Mouse (Mus musculus): ENCODE measurements at regions not wholly inside any gene's neighbourhood (a gene's known extent, or its start where the extent isn't known, plus 50 kb on each side); places are given as distances from the start of the nearest gene placed in this dataset.
"Not testable (repeated sequence)": the region's sequence is repeated elsewhere in the genome, so short reads cannot be mapped to it uniquely, and the experiment has no call there.

DNA sequence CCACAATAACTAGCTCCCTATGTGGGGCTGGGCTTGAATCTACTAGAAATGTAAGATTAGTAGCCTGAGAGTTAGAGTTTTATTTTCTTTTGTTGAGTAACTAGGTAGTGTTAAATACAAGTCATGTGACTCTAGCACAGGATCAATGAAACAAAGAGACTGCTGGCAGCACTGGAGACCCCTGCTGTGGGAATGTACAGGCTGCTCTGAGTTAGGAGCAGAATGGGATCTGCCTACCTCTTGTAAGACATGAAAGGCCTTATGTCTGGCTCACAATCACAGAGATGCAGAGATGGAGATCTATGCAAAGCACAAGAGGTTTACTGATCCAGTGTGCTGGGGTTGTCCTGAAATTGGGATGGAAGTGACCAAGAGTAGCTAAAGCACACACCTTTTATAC lies 193.9 kb upstream of the Kcnmb2 start:
- not testable (repeated sequence) for DNase-seq (ENCODE audit: low read depth)

- DNase-seq (ENCODE audit: low read depth): no peak
Measured at GRCm38 (mm10) chr3:31741289-31741688, 161.0 kb upstream of the Kcnmb2 start.

GRCm38 (mm10) chr3:31755881-31756280 lies 146.4 kb upstream of the Kcnmb2 start:
- DNase-seq (ENCODE audit: low read depth): no peak

DNA sequence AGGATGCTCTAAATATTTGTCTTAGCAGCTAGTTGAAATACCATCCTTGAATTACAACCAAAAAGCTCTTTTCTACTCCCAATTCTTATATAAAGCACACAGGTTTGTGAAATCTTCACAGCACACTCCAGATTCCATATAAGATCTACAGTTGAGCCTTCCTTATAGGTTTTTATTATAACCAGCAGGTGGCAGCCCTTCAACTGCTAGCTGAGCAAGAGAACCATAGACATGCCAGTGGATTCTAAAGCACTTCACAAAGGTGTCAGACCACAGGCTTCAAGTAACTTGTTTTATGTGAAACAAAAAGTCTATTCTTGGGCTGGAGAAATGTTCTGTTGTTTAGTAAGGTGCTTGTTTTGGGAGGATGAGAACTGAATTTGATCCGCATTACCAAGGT lies 133.1 kb upstream of the Kcnmb2 start:
- DNase-seq (ENCODE audit: low read depth): no peak

DNA sequence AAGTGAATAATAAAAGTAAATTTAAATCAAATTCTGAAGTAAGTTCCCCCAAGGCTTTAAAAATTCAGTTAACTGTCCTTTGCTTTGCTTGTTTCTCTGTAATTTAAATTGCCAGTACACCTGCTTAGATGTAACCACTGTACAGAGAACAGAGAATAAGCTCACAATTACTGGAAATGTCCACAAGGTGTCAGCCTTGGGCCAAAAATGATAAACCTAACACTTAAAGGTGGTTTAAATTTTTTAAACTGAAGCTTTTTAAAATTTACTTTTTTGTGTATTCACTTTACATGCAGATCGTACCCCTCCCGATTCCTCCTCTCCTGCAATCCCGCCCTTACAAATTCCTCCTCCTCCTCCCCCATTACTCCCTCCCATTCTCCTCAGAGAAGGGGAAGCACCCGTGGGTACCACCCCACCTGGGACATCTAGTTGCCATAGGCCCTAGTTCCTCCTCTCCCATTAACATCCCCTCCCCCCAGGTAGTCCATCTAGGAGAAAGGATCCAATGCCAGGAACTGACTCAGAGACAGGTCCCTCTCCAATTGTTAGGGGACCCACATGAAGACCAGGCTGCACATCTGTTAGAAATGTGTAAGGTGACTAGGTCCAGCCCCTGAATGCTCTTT lies 111.9 kb upstream of the Kcnmb2 start:
- DNase-seq (ENCODE audit: low read depth): peak; percentile 41

DNA sequence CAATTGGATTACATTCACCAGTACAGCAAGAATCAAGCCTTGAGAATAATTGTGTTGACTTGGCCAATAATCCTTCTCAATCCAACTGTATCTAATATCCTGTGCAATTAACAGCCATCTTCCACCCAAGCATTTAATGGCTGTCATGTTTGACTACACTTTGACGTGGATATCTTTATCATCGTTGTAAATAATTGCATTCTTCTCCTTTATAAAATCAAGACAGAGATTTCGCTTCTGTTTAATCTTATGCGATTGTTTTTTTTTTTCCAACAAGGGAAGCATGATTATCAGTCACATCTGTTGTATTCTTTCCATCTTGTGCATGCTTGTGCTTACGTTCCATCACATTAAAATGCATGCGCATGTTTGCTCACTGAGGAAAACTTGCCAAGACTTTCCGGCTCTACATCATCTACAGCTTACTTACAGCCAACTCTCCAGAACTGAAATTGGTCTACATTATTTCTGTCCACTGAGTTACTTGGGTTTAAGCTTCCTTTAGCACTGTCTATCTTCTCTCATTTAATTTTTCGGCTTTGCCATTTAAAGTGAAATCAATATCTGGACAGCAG lies 108.8 kb upstream of the Kcnmb2 start:
- no peak for DNase-seq (ENCODE audit: low read depth)

GRCm38 (mm10) chr3:31796621-31797020 lies 105.7 kb upstream of the Kcnmb2 start:
- no peak for DNase-seq (ENCODE audit: low read depth)

- DNase-seq (ENCODE audit: low read depth): no peak
Measured at GRCm38 (mm10) chr3:31799192-31799591, 103.1 kb upstream of the Kcnmb2 start.

DNA sequence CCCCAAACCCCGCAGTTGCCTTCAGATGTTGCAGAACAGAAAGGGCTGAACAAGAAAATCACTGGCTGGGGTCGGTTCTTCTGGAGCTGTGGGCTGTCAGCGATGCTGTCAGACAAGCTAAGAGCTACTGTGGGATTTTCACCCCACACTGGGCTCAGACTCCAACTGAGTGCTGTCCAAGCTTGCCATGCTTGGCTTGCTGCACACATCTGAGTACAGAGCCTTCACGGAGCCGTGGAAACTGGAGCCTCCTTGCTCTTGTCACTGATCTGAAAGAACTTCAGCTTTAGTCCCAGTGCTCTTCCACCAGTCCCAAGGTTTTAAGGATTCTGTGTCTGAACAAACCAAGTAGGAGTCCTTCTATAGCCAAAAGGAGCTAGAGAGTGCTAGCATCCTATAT lies 98.3 kb upstream of the Kcnmb2 start:
- no peak for DNase-seq (ENCODE audit: low read depth)

DNA sequence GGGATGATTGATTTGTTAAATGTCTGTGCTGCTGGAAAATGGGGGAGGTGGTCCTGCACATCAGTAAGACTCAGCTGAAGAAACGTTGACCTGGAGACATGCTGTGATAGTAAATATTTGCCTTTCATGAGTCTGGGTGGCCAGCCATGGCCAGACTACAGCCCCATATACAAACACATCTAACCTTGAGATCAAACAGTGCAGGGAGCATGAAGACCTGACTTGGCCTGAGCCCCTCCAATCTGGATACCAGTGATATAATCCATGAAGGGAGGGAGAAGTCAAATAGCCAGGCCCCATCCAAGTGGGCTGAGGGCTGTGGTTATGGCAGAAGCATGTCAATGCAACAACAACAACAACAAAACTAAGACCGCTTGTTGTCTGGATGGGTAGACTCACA lies 94.6 kb upstream of the Kcnmb2 start:
- DNase-seq (ENCODE audit: low read depth): no peak

DNA sequence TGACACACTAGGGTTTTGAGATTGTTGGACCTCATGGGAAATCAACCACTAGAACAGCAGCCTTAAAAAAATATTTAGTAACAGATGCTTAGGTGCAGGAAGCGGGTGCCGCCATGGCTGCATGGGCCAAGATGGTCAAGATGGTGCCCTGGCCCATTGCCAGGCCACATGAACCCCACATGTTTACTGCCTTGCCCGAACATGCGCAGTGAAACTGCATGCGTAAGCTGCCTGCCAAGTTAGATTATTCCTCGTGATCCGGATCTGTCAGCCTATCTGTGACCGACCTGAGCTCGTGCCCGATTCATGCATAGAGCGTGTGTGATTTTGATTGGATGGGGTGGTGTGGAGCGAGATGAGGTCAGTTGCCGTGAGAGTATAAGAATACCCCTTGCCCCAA lies 93.2 kb upstream of the Kcnmb2 start:
- DNase-seq (ENCODE audit: low read depth): not testable (repeated sequence)

DNA sequence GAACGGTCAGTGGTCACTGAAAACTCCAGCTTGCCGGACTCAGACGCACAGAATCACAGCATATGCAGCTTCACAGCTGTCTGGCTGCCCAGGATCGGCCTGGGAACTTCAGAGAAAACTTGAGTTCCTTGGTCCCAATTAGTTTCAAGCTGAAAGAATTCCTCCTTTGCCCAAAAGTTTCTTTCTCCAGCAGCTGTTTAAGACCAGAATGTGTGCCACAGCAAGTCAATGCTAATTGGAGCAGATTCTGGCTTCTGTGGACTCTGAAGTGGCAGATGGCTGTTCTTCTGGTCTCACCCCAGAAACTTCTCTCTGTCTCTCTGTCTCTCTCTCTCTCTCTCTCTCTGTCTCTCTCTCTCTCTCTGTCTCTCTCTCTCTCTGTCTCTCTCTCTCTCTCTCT lies 91.1 kb upstream of the Kcnmb2 start:
- DNase-seq (ENCODE audit: low read depth): no peak

GRCm38 (mm10) chr3:31831913-31832312 lies 70.4 kb upstream of the Kcnmb2 start:
- DNase-seq (ENCODE audit: low read depth): no peak

- DNase-seq (ENCODE audit: low read depth): no peak
Measured at GRCm38 (mm10) chr3:31841253-31841652, 61.1 kb upstream of the Kcnmb2 start.

GRCm38 (mm10) chr3:31847087-31847486 lies 55.2 kb upstream of the Kcnmb2 start:
- DNase-seq (ENCODE audit: low read depth): no peak
